Mouse (Mus musculus): ENCODE data around the gene Igf2r. TPM values are rescaled to one million over a fixed set of nuclear protein-coding genes. Genes with fewer than 3 reads are reported as not detected.

Igf2r gene
- polyA plus RNA-seq, 1 experiment from 2014 or later, result 62.5 TPM

DNA sequence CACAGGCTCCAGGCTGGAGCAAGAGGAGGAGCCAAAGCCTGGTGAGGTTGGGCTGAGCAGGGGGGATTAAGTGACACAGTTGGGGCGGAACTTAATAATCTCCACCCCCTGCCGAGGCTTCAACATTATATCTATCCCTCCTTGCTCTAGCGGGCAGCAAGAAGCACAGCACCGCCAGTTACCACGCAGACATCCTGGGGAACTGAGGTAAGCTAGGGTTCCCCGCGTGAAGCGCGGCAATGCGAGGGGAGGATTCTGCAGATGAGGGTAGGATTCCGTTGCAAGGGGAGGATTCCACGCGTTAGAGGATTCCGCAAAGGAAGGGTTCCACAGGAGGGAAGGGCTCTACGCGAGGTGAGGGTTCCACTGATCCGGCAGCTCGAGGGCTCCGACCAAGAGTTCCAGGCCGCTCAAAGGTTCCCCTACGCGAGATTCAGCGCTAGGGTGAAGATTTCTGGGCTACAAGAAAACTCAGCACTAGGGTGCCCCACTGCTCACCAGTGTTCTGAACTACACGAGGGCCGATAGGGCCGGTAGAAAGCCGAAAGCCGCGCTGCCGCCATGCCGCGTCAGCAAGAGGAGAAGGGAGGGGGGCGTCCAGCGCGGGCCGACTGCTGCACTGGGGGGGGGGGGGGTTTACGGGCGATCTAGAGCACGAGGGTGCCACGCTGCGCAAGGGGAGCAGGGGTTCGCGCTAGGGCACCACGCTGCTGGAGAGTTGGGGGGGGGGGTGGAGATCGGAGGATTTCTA is 28.1 kb downstream of the Igf2r start:
- peak; percentile 86 for ATAC-seq (ENCODE audit: borderline replicate concordance, extremely low read depth, low FRiP score, low TSS enrichment)
- Histone ChIP-seq H3K4me3 (peak overlapping the region; percentile 58), H3K27ac (peak overlapping the region; percentile 80), H3K4me1 (peaks cover 55% of the 10 kb centered on the region), H3K9me3 (peaks cover 19% of the 10 kb centered on the region; the same call in 1 of the 2 replicates), H3K27me3 (no peaks in the 10 kb centered on the region), H3K36me3 (peaks cover 84% of the 10 kb centered on the region), H3K4me2 (peak overlapping the region; percentile 46), H3K9ac (peak overlapping the region; percentile 63)
- WGBS, result 48% methylated on average over 43 of the region's 45 CpGs

DNA sequence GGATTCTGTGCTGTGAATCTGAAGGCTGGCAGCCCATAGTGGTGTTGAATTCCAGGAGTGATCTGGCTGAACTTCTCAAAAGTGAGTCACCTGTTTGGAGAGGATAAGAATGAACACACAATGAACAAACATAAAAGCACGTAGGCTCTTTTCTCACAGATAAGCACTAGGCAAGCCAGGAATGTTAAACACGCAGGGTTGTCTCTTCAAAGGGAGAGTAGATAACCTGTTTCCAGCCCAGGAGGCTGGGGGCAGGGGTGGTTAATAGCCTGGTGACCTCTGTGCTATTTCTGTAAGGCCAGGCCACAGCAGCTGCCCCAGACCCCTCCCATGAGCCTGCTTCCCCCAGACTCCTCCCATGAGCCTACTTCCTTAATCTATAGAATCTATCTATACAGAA is 29.1 kb downstream of the Igf2r start:
- Histone ChIP-seq H3K9me3 (peaks cover 19% of the 10 kb centered on the region; the same call in 1 of the 2 replicates), H3K36me3 (peaks cover 84% of the 10 kb centered on the region), H3K27me3 (no peaks in the 10 kb centered on the region), H3K27ac (peak overlapping the region; percentile 80), H3K9ac (no peak overlapping the region), H3K4me2 (no peak overlapping the region), H3K4me1 (peaks cover 46% of the 10 kb centered on the region), H3K4me3 (no peak overlapping the region)
- ATAC-seq (ENCODE audit: borderline replicate concordance, extremely low read depth, low FRiP score, low TSS enrichment), result no peak
- WGBS, result 31% methylated on average over 2 of the region's 2 CpGs

DNA sequence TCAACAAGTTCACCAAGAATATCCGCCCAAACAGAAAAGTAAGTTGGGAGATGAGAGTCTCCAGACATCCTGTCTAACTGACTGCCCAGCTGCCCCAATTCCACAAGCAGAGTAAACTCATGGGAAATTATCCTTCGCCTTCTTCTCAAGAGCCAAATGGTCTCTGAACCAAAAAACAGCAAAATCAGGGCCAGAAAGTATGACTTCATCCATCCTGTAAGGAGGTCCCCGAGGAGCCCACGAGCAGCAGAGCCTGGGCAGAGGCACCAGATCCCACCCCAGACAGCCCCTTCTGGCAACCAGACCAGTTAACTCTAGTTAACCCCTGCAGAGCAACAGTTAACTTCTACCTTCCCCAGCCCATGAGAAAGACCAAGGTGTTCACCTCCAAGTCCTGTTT is 29.9 kb downstream of the Igf2r start:
- Histone ChIP-seq H3K9me3 (peaks cover 19% of the 10 kb centered on the region; the same call in 1 of the 2 replicates), H3K27me3 (no peaks in the 10 kb centered on the region), H3K4me1 (peaks cover 42% of the 10 kb centered on the region), H3K27ac (peak overlapping the region; percentile 80), H3K9ac (no peak overlapping the region), H3K4me2 (no peak overlapping the region), H3K4me3 (no peak overlapping the region), H3K36me3 (peaks cover 78% of the 10 kb centered on the region)
- WGBS, result 37% methylated on average over 4 of the region's 4 CpGs
- no peak for ATAC-seq (ENCODE audit: borderline replicate concordance, extremely low read depth, low FRiP score, low TSS enrichment)

DNA sequence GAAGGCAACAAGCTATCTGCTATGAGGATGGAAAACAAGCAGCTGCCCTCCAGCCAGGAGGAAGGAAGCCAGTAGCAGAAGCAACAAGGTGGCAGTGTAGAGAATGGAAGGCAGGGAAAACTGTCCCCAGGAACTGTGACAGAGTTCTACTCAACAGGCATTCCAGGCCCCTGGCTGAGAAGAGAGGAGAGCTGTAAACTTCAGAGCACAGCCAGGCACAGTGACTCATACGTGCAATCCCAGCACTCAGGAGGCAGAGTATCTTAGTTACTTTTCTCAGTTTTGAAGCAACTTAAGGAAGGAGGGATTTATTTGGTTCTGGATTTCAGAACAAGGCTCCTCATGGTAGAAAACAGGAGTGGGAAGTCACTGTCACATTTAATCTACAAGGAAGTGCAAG is 31.5 kb downstream of the Igf2r start:
- H3K27me3 ChIP-seq, result no peaks in the 10 kb centered on the region
- H3K4me3 ChIP-seq, result no peak overlapping the region
- H3K36me3 ChIP-seq, result peaks cover 63% of the 10 kb centered on the region
- H3K9me3 ChIP-seq, result peaks cover 19% of the 10 kb centered on the region; the same call in 1 of the 2 replicates
- H3K4me2 ChIP-seq, result no peak overlapping the region
- no peak overlapping the region for H3K9ac ChIP-seq
- WGBS, result 54% methylated on average over 1 of the region's 1 CpGs
- H3K27ac ChIP-seq, result peak overlapping the region; percentile 7
- H3K4me1 ChIP-seq, result peaks cover 43% of the 10 kb centered on the region
- ATAC-seq (ENCODE audit: borderline replicate concordance, extremely low read depth, low FRiP score, low TSS enrichment), result no peak

DNA sequence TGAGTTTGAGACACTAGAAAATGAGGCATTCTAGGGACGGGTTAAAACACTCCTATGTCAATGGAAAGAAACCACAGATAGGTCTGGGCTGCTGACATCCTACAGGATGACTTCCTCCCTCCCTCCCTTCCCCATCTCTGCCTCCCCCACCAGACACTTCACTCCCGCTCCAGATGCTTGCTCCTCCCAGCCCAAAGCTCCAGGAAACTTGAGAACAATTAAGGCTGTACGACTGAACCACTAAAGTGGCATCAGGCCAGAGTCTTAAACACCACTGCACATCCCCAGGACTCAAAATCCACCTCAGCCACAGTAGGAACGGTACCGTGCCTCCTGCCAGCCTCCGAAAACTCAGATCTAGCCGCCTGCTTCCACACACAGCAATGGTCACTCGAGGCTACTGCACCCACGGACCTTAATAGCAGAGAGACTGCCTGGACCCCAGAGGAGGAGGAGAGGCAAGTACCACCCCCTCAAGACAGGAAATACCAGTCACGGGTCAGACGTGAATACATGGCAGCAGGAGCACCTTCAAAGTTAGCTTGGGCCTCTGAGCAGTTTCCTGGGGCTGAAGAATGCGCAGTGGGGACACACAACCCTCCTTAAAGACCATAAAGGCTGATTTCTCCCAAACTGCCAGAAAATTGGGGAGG is 35.1 kb downstream of the Igf2r start:
- peak overlapping the region; percentile 65 for H3K27ac ChIP-seq
- H3K36me3 ChIP-seq, result peaks cover 60% of the 10 kb centered on the region
- peak overlapping the region; percentile 28; the same call in 1 of the 2 replicates for H3K4me2 ChIP-seq
- 24% methylated on average over 12 of the region's 12 CpGs for WGBS
- no peaks in the 10 kb centered on the region for H3K9me3 ChIP-seq
- no peaks in the 10 kb centered on the region for H3K27me3 ChIP-seq
- no peak overlapping the region for H3K4me3 ChIP-seq
- H3K4me1 ChIP-seq, result peaks cover 29% of the 10 kb centered on the region
- no peak overlapping the region for H3K9ac ChIP-seq
- ATAC-seq (ENCODE audit: borderline replicate concordance, extremely low read depth, low FRiP score, low TSS enrichment), result peak; percentile 60; the same call in 1 of the 2 replicates

DNA sequence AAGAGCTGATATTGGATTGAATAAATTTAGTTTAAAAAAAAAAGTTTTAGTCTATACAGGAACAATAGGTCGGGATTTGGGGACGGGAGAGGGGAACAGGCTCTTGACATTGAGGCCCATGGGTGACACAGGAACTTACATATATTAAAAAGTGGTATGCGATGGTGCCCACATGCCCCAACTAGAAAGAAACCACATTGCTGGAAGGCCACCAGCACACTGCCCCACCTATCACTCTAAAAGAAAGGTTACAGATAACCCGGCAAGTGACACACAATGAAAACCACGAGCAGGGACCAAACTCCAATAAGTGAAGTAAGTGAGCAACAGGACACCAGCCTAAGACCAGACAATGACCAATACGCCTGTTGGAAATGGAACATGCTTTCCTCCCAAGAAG is 36.3 kb downstream of the Igf2r start:
- WGBS, result 86% methylated on average over 6 of the region's 6 CpGs
- ATAC-seq (ENCODE audit: borderline replicate concordance, extremely low read depth, low FRiP score, low TSS enrichment), result no peak
- H3K27ac ChIP-seq, result no peak overlapping the region

DNA sequence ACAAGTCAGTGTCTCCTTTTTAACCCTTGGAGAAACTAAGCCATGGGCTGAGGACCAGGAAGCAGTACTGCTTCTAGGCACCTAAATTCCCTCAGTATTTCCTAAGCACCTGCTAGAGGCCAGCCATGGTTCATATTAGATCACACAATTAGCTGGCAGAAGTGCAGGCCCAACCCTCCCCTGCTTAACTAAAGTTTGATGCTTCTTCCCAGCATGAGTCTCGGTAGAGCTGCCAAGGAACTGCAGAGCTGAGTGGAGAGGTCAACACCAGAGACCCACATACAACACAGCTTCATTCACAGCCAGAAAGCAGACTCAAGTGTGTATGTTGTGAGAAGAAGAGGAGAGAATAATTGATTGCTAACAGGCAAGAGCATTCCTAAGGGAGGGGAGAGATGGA is 40.9 kb downstream of the Igf2r start:
- H3K4me1 ChIP-seq, result peaks cover 47% of the 10 kb centered on the region
- no peak overlapping the region for H3K9ac ChIP-seq

More for the DNA sequence above, 36.3 kb downstream of the Igf2r start:
- Histone ChIP-seq H3K4me1 (peaks cover 26% of the 10 kb centered on the region), H3K4me2 (no peak overlapping the region), H3K9me3 (no peaks in the 10 kb centered on the region), H3K27me3 (no peaks in the 10 kb centered on the region), H3K4me3 (no peak overlapping the region), H3K36me3 (peaks cover 51% of the 10 kb centered on the region), H3K9ac (no peak overlapping the region)

DNA sequence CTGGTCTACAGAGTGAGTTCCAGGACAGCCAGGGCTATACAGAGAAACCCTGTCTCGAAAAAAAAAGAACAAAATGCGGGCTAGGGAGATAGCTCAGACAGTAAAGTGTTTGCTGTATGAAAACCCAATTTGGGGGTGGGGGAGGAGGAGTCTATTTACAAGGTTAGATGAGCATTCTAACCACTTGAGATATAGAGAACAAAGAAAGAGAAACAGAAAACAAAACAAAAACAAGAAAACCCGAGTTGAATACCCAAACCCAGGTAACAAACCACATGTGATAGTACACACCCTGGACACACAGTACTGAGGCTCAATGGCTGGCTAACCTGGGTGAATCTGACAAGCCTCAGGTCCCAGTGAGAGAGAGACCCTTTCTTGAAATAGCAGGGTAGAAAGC is 41.7 kb downstream of the Igf2r start:
- H3K4me2 ChIP-seq, result no peak overlapping the region
- H3K4me1 ChIP-seq, result peaks cover 53% of the 10 kb centered on the region
- H3K27ac ChIP-seq, result no peak overlapping the region
- H3K36me3 ChIP-seq, result peaks cover 36% of the 10 kb centered on the region
- WGBS, result 69% methylated on average over 3 of the region's 3 CpGs
- H3K27me3 ChIP-seq, result no peaks in the 10 kb centered on the region
- H3K9ac ChIP-seq, result no peak overlapping the region
- no peak for ATAC-seq (ENCODE audit: borderline replicate concordance, extremely low read depth, low FRiP score, low TSS enrichment)
- no peak overlapping the region for H3K4me3 ChIP-seq
- H3K9me3 ChIP-seq, result no peaks in the 10 kb centered on the region

More for the DNA sequence above, 40.9 kb downstream of the Igf2r start:
- Histone ChIP-seq H3K27me3 (no peaks in the 10 kb centered on the region), H3K27ac (no peak overlapping the region), H3K4me3 (no peak overlapping the region), H3K9me3 (no peaks in the 10 kb centered on the region), H3K36me3 (peaks cover 37% of the 10 kb centered on the region), H3K4me2 (no peak overlapping the region)
- no peak for ATAC-seq (ENCODE audit: borderline replicate concordance, extremely low read depth, low FRiP score, low TSS enrichment)
- 20% methylated on average over 1 of the region's 1 CpGs for WGBS

DNA sequence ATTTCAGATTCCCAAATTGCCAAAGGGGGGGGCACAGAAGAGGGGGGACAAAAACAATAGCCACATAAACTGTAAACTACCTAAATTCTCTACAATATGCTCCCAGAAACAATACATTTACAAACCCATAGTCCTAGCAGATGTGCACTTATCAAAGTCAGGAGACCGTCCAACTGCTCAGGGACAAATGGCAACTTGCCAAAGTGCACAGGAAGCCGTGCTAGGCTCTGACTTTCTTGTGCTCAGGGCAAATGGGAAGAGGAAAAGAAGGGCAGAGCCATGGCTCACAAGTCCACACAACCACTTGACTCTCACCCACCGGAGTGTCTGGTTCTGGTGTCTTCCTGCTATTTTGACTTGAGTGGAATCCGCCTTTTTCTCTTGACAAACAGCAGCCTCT is 43.6 kb downstream of the Igf2r start:
- Histone ChIP-seq H3K4me3 (no peak overlapping the region), H3K4me2 (no peak overlapping the region), H3K27ac (peak overlapping the region; percentile 90), H3K9ac (no peak overlapping the region), H3K4me1 (peaks cover 62% of the 10 kb centered on the region), H3K27me3 (no peaks in the 10 kb centered on the region), H3K36me3 (peaks cover 29% of the 10 kb centered on the region), H3K9me3 (no peaks in the 10 kb centered on the region)
- peak; percentile 48 for ATAC-seq (ENCODE audit: borderline replicate concordance, extremely low read depth, low FRiP score, low TSS enrichment)
- WGBS, result 8% methylated on average over 4 of the region's 4 CpGs

DNA sequence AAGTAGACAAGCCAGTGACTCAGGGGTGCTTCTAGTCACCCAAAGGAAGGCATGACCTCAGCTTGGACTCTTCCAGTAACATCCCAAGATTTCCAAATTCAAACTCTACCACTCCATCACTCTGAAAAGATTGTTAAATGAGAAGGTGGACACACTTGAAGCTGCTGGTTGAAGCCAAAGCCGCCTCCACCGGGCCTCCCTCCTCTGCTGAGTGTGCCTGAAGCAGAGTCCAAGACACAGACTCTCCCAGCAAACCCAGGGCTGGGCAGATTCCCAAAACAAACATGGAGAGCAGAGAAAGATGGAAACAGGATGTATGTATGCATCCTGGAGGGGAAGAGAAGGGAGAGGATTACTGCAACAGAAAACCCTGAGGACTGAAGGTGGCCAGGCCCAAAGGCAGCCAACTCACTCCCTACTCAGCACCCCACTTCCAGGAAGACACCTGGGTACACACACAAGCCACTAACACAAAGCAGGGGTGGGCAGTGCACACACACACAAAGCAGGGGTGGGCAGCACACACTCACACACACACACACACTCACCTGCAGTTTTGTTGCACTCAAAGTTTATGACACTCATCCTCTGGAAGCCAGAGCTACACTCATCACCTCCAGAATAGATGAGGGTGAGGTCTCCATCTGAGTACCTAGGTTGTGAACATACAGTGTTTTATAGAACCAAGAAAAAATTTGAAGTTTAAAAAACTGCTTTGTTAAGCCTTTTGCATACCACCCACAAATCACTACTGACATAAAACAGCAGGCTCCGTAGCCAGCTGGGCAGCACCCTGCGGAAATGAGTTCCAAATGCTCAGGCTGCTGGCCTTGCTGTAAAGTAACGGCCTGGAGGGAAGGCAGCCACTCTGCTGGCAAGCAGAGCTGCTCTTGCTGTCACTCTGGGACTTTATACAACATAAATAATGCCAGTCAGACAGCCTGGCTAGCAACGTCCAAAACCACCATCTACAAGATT is 44.4 kb downstream of the Igf2r start:
- Histone ChIP-seq H3K4me1 (peaks cover 62% of the 10 kb centered on the region), H3K4me2 (no peak overlapping the region), H3K27ac (peak overlapping the region; percentile 90), H3K4me3 (no peak overlapping the region), H3K9me3 (no peaks in the 10 kb centered on the region), H3K9ac (no peak overlapping the region), H3K36me3 (peaks cover 28% of the 10 kb centered on the region), H3K27me3 (no peaks in the 10 kb centered on the region)
- ATAC-seq (ENCODE audit: borderline replicate concordance, extremely low read depth, low FRiP score, low TSS enrichment), result peak; percentile 71
- 21% methylated on average over 6 of the region's 6 CpGs for WGBS

DNA sequence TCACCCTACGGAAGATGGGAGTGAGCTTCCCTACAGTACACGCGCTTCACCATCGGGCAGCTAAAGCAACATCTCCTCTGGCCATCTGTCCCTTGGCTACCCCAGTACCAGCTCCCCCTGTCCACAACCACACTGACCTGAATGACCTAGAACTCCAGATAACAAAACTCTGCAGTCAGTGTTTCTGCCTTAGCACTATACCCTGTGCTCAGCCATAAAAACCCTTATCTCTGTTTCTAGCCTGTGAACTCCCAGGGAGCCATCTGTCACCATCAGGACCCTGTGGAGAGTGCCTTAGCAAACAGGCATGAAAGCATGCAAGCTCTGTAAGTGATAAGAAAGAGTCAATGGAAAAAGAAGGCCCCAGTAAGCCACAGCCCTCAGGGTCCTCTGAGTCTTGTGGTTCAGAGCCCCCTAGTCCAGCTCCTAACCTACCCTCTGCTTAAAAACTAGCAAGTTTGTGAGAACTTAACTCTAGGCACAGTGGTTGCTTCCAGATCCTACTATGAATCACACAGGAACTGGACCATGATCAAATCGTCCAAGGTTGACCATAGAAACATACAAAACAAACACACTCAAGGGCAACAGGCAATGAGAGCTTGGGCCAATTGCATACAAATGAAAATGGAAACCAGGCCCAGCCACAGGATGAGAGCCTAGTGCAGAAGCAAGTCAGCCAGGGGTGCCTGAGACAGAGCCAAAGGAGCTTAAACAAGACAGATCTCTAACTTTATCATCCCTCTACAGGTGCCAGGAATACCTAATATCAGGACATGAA is 45.3 kb downstream of the Igf2r start:
- no peak overlapping the region for H3K4me3 ChIP-seq
- no peak for ATAC-seq (ENCODE audit: borderline replicate concordance, extremely low read depth, low FRiP score, low TSS enrichment)
- H3K9me3 ChIP-seq, result no peaks in the 10 kb centered on the region
- H3K36me3 ChIP-seq, result peaks cover 32% of the 10 kb centered on the region
- H3K27ac ChIP-seq, result peak overlapping the region; percentile 90
- 52% methylated on average over 5 of the region's 5 CpGs for WGBS
- H3K27me3 ChIP-seq, result no peaks in the 10 kb centered on the region
- H3K4me2 ChIP-seq, result no peak overlapping the region
- peaks cover 62% of the 10 kb centered on the region for H3K4me1 ChIP-seq
- H3K9ac ChIP-seq, result no peak overlapping the region

Measured in lung, embryonic 15.5 days (tissue).